Mouse (Mus musculus): ENCODE data around the gene Rpl22.

GRCm38 (mm10) chr4:152318517-152319234, 6.9 kb upstream of the Rpl22 start, which contains the start of gene Rnf207:
- TF ChIP-seq CTCF (IDR thresholded peaks at IDR 0.05; ENCODE audit: insufficient read depth, low read depth, low read length) (peak; percentile 64), POLR2A (IDR thresholded peaks at IDR 0.05; ENCODE audit: insufficient read depth, low read depth, low read length) (no peak)
